Mouse (Mus musculus) midbrain, embryonic 10.5 days (tissue): ENCODE results near the gene Aldh1a3. TPM values are rescaled to one million over a fixed set of nuclear protein-coding genes. Genes with fewer than 3 reads are reported as not detected.

Experiments used
- DNase-seq: peaks from one replicate; pipeline ENCODE4 v3.0.0-alpha.2; 2017; ENCODE audit warnings: low spot score
- H3K27ac ChIP-seq: fragments of 300-500 bp; sonication (generic); replicated peaks from 2 replicates; pipeline ENCODE4 v1.5.1; 2016; ENCODE audit warnings: mild to moderate bottlenecking
- H3K27me3 ChIP-seq: fragments of 300-500 bp; sonication (generic); 2 replicates; pipeline ENCODE4 v1.6.1; 2016; ENCODE audit warnings: low read depth, mild to moderate bottlenecking; ENCODE audit not compliant: poor library complexity, severe bottlenecking
- H3K36me3 ChIP-seq: fragments of 300-500 bp; sonication (generic); 2 replicates; pipeline ENCODE4 v1.6.1; 2016; ENCODE audit warnings: mild to moderate bottlenecking, moderate library complexity
- H3K4me1 ChIP-seq: fragments of 300-500 bp; sonication (generic); 2 replicates; pipeline ENCODE4 v1.6.1; 2016
- H3K4me3 ChIP-seq: fragments of 300-500 bp; sonication (generic); 2 replicates; pipeline ENCODE4 v1.5.1; 2016; ENCODE audit warnings: mild to moderate bottlenecking, moderate library complexity
- H3K9me3 ChIP-seq: fragments of 300-500 bp; sonication (generic); replicated peaks from 2 replicates; pipeline ENCODE4 v1.6.1; 2016; ENCODE audit warnings: mild to moderate bottlenecking
- WGBS: fragments of 180-500 bp; shearing (Covaris S2); methylation state at CpG from one replicate; pipeline ENCODE4 v1.1.7; 2016; 5-methylcytosine and 5-hydroxymethylcytosine counted together
- microRNA-seq: library from miRNA; unstranded; fragments of <30 nt; microRNA quantifications from one replicate; pipeline ENCODE4, GENCODE M21; 2017
- polyA plus RNA-seq: library from polyadenylated mRNA; unstranded; fragments of >200 nt; fragmentation: Nextera tagmentation; extraction: Ambion mirVana; gene quantifications from 2 replicates; pipeline ENCODE4 v1.2.1, GENCODE M21; 2016

The Aldh1a3 gene
- polyA plus RNA-seq, 1 experiment from 2014 or later = 9.2 TPM

DNA sequence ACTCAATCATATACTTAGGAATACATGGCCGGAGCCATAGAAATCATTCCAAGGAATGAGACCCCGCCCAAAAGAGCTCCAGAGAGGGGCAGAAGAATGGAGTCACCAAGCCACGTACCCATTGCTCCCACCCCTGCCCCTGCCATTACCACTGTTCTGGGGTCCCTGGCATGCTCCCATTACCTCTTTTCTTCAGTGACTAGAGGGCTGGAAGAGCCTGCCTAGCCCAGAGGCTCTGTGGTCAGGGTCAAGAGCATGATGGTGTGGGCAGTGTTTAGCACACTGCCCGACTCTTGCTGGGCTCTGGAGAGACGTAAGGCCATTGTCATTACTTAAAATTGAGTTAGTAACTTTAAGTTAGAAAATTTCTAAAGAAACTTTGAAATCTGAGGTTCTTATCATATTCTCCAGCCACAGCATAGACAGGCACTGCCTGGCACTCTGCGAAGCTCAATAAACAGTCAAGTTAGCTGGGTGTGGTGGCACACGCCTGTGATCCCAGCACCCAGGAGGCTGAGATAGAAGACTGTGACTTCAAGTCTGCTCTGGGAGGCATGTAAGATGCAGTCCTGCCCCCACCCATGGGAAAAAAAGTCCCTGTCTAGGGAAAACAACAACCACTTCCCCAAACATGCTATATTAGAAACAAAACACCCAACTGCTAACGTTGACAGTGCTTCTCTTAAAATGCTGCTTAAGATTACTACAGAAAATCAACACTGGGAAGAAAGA is 71.4 kb downstream of the Aldh1a3 start:
- Histone ChIP-seq H3K27me3 (no peaks in the 10 kb centered on the region), H3K36me3 (no peaks in the 10 kb centered on the region), H3K27ac (no peak overlapping the region), H3K4me1 (no peaks in the 10 kb centered on the region), H3K9me3 (no peaks in the 10 kb centered on the region), H3K4me3 (no peak overlapping the region)
- no peak for DNase-seq
- WGBS = 89% methylated on average over 8 of the region's 8 CpGs

- Histone ChIP-seq H3K4me3 (no peak overlapping the region), H3K9me3 (no peaks in the 10 kb centered on the region), H3K27me3 (no peaks in the 10 kb centered on the region), H3K36me3 (no peaks in the 10 kb centered on the region), H3K4me1 (no peaks in the 10 kb centered on the region), H3K27ac (no peak overlapping the region)
- 77% methylated on average over 3 of the region's 3 CpGs for WGBS
- no peak for DNase-seq
These were observed 72.4 kb downstream of the Aldh1a3 start for GRCm38 (mm10) chr7:66354911-66355310.

- peaks cover 7% of the 10 kb centered on the region for H3K4me1 ChIP-seq
- H3K27ac ChIP-seq = no peak overlapping the region
- WGBS = 89% methylated on average over 4 of the region's 4 CpGs
- no peaks in the 10 kb centered on the region for H3K36me3 ChIP-seq
- no peak for DNase-seq
- no peaks in the 10 kb centered on the region for H3K27me3 ChIP-seq
- H3K4me3 ChIP-seq = no peak overlapping the region
- H3K9me3 ChIP-seq = no peaks in the 10 kb centered on the region
These were observed 76.2 kb downstream of the Aldh1a3 start for GRCm38 (mm10) chr7:66351074-66351473.

- H3K9me3 ChIP-seq = no peaks in the 10 kb centered on the region
- DNase-seq = no peak
- no peak overlapping the region for H3K4me3 ChIP-seq
- no peaks in the 10 kb centered on the region for H3K36me3 ChIP-seq
- WGBS = 77% methylated on average over 11 of the region's 11 CpGs
- peaks cover 7% of the 10 kb centered on the region for H3K4me1 ChIP-seq
- H3K27me3 ChIP-seq = no peaks in the 10 kb centered on the region
- H3K27ac ChIP-seq = no peak overlapping the region
These were observed 77.6 kb downstream of the Aldh1a3 start for GRCm38 (mm10) chr7:66349670-66350069.

DNA sequence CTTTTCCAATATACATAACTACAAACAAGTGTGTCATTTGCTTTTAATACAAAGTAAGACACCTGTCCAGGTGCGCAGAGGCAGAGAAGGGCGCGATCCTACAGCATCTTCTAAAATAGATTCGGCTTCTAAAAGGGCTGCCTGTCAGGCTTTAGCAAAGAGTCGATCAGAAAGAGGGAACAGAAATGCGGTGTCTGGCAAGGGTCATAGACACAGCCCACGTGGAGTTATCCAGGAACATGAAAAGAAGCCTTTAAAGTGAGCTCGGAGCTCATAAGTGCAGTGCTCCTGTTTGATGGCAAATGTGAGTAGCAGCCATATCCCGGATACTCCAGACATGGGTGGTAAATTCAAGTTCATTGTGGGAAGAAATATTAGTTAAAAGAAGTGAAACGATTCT is 78.7 kb downstream of the Aldh1a3 start:
- no peak for DNase-seq
- Histone ChIP-seq H3K27me3 (no peaks in the 10 kb centered on the region), H3K9me3 (no peaks in the 10 kb centered on the region), H3K27ac (no peak overlapping the region), H3K36me3 (no peaks in the 10 kb centered on the region), H3K4me3 (no peak overlapping the region), H3K4me1 (peaks cover 7% of the 10 kb centered on the region)
- 92% methylated on average over 10 of the region's 10 CpGs for WGBS

DNA sequence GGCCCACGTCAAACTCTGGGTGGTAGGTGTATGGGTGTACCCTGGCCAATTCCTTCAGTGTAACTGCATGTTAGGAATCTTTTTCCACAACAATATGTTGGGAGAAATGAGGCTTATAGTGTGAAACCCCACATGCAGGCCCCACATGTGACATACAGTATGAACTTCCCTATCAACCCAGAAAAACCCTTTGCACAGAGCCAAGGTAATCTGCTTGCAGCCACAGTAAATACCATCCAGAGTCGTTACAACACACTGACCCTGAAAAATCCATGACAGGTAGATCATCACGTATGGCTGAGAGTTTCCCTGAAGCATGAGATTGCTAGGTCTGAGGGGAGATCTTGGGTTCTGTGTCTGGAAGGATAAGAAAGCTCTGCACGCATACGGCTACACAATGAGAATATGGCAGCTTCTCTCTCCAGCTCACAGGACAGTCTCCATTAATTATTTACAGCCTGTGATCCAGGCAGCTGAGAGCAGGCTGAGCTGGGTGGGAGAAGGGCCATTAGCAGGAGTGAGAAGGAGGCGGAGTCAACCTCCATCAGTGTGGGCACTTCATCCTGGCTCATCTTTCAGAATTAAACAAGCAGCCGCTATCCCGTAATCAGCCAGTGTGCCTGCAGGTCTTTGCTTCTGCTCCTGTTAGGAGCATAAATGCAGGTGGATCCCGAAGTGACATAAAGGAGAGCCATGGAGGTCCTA is 80.2 kb downstream of the Aldh1a3 start:
- WGBS = 60% methylated on average over 9 of the region's 9 CpGs
- H3K9me3 ChIP-seq = no peaks in the 10 kb centered on the region
- no peak overlapping the region for H3K27ac ChIP-seq
- H3K4me1 ChIP-seq = peaks cover 7% of the 10 kb centered on the region
- H3K36me3 ChIP-seq = no peaks in the 10 kb centered on the region
- H3K27me3 ChIP-seq = no peaks in the 10 kb centered on the region
- no peak overlapping the region for H3K4me3 ChIP-seq
- DNase-seq = no peak

GRCm38 (mm10) chr7:66343307-66343706 is 84.0 kb downstream of the Aldh1a3 start:
- no peak for DNase-seq
- Histone ChIP-seq H3K27ac (no peak overlapping the region), H3K4me1 (peaks cover 7% of the 10 kb centered on the region), H3K27me3 (no peaks in the 10 kb centered on the region), H3K36me3 (no peaks in the 10 kb centered on the region), H3K9me3 (no peaks in the 10 kb centered on the region), H3K4me3 (no peak overlapping the region)
- WGBS = 83% methylated on average over 5 of the region's 5 CpGs

- H3K36me3 ChIP-seq = no peaks in the 10 kb centered on the region
These were observed 84.5 kb downstream of the Aldh1a3 start for GRCm38 (mm10) chr7:66342831-66343230.

GRCm38 (mm10) chr7:66342323-66342722 is 85.0 kb downstream of the Aldh1a3 start:
- DNase-seq = peak; percentile 58
- no peaks in the 10 kb centered on the region for H3K9me3 ChIP-seq
- no peak overlapping the region for H3K27ac ChIP-seq
- H3K36me3 ChIP-seq = no peaks in the 10 kb centered on the region
- peaks cover 4% of the 10 kb centered on the region for H3K4me1 ChIP-seq
- H3K4me3 ChIP-seq = no peak overlapping the region
- H3K27me3 ChIP-seq = no peaks in the 10 kb centered on the region
- 40% methylated on average over 4 of the region's 4 CpGs for WGBS

More at GRCm38 (mm10) chr7:66342831-66343230, 84.5 kb downstream of the Aldh1a3 start:
- no peak for DNase-seq
- Histone ChIP-seq H3K4me1 (peaks cover 7% of the 10 kb centered on the region), H3K9me3 (no peaks in the 10 kb centered on the region), H3K4me3 (no peak overlapping the region), H3K27me3 (no peaks in the 10 kb centered on the region), H3K27ac (no peak overlapping the region)
- WGBS = 77% methylated on average over 6 of the region's 6 CpGs

Small RNA genes within 50 kb of the gene (microRNA-seq; reads per million reads assigned to microRNA genes)
- gene Mir7057 = not detected

Other genes with a start within 250 kb of the Aldh1a3 start
- gene Gm10974, start 61.6 kb downstream of the Aldh1a3 start, polyA plus RNA-seq = not detected in 2 replicates
- 4.6 and 6.0 TPM in 2 replicates for gene Lrrk1, start 39.2 kb downstream of the Aldh1a3 start, polyA plus RNA-seq